Mouse (Mus musculus): ENCODE results near the gene Sema3b. TPM values are rescaled to one million over a fixed set of nuclear protein-coding genes. Genes with fewer than 3 reads are reported as not detected.

Sema3b gene
- polyA plus RNA-seq, 1 experiment from 2014 or later = 9.0 TPM

DNA sequence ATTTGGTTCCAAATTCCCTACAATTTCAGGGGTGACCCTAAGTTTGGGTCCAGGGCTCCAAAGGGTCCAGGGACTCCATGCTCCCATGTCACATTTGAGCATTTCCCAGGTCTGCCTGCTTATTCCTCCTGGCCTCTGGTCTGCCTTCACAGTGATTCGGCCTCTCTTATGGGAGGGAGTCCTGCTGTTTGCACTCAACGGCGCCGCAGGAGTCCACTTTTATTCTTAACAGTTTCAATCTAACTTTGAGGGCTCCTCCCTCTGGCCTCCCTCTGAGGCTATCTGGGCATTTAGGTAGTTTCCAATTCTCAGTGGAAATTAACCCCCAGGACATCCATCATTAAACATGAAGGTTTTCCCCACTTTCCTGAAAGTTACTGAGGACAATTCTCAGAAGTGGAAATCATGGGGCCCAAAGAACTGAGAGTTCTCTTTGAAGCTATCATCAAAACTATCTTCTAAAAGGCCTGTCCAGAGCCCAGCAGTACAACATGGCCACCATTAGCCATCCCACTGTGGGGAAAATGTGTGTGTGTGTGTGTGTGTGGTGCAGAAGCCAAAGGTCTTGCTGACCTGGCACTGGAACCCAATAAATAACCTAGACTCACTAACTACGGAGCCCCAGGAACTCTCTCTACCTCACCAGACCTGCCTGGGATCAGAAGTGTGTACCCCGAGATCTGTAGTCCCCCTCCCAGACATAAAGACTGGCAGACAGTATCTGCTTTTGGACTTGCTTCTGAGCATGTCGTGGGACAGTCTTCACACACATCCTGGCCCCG is 14.6 kb downstream of the Sema3b start:
- no peak for ATAC-seq (ENCODE audit: low read depth)
- Histone ChIP-seq H3K27ac (replicated peaks) (no peak overlapping the region), H3K9ac (0 out of 2 replicates have a peak overlapping the region, but pooled peaks have one; percentile 12), H3K4me2 (no peak overlapping the region), H3K4me3 (no peak overlapping the region), H3K9me3 (no peaks in the 10 kb centered on the region), H3K4me1 (replicated peaks) (peaks cover 16% of the 10 kb centered on the region), H3K27me3 (no peaks in the 10 kb centered on the region), H3K36me3 (peaks cover 49% of the 10 kb centered on the region)
- WGBS = 61% methylated on average over 8 of the region's 8 CpGs

- no peaks in the 10 kb centered on the region for H3K27me3 ChIP-seq
- WGBS = 80% methylated on average over 11 of the region's 11 CpGs
- H3K9ac ChIP-seq = peak overlapping the region; percentile 39
- no peak overlapping the region for H3K4me2 ChIP-seq
- ATAC-seq (ENCODE audit: low read depth) = no peak
- peaks cover 22% of the 10 kb centered on the region for H3K4me1 ChIP-seq (replicated peaks)
- H3K27ac ChIP-seq (replicated peaks) = 0 out of 2 replicates have a peak overlapping the region, but pooled peaks have one; percentile 7
- peaks cover 49% of the 10 kb centered on the region for H3K36me3 ChIP-seq
- H3K4me3 ChIP-seq = no peak overlapping the region
- no peaks in the 10 kb centered on the region for H3K9me3 ChIP-seq
Observed at GRCm38 (mm10) chr9:107593101-107593976, 15.7 kb downstream of the Sema3b start.

GRCm38 (mm10) chr9:107590773-107591060 is 18.3 kb downstream of the Sema3b start:
- H3K9ac ChIP-seq = no peak overlapping the region
- no peak overlapping the region for H3K4me3 ChIP-seq
- WGBS = 96% methylated on average over 6 of the region's 6 CpGs
- ATAC-seq (ENCODE audit: low read depth) = no peak
- peaks cover 27% of the 10 kb centered on the region for H3K4me1 ChIP-seq (replicated peaks)
- H3K9me3 ChIP-seq = no peaks in the 10 kb centered on the region
- H3K27me3 ChIP-seq = no peaks in the 10 kb centered on the region
- H3K27ac ChIP-seq (replicated peaks) = no peak overlapping the region
- no peak overlapping the region for H3K4me2 ChIP-seq
- peaks cover 49% of the 10 kb centered on the region for H3K36me3 ChIP-seq

DNA sequence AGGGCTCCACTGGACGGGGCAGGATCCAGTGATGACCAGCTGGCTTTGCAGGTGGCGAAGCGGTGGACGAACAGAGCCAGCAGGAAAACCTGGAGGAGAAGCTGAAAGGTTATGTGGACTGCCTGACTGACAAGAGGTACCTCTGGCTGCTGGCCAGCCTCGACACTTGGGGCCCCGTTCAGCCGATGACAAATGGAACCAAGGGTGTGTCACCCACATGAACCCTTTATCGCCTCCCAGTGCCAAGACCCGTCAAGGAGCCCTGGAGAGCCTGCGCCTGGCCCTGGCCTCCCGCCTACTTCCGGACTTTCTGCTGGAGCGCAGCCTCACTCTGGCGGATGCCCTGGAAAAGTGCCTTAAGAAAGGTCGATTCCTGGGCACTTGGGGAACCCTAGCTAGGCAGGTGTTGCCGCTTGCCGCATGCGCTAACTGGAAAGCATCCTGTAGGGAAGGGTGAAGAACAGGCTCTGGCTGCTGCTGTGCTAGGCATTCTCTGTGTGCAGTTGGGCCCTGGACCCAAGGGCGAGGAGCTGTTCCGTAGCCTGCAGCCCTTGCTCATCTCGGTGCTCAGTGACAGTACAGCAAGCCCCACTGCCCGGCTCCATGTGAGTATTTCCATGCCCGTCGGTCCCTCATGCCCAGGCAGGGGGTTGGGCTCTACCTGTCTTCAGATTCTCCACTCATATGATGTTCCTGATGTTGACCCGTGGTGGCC is 18.8 kb downstream of the Sema3b start:
- no peak overlapping the region for H3K27ac ChIP-seq (replicated peaks)
- ATAC-seq (ENCODE audit: low read depth) = no peak
- H3K9ac ChIP-seq = no peak overlapping the region
- peaks cover 49% of the 10 kb centered on the region for H3K36me3 ChIP-seq
- H3K4me3 ChIP-seq = no peak overlapping the region
- 95% methylated on average over 25 of the region's 25 CpGs for WGBS
- H3K4me1 ChIP-seq (replicated peaks) = peaks cover 27% of the 10 kb centered on the region
- H3K4me2 ChIP-seq = no peak overlapping the region
- no peaks in the 10 kb centered on the region for H3K9me3 ChIP-seq
- no peaks in the 10 kb centered on the region for H3K27me3 ChIP-seq

DNA sequence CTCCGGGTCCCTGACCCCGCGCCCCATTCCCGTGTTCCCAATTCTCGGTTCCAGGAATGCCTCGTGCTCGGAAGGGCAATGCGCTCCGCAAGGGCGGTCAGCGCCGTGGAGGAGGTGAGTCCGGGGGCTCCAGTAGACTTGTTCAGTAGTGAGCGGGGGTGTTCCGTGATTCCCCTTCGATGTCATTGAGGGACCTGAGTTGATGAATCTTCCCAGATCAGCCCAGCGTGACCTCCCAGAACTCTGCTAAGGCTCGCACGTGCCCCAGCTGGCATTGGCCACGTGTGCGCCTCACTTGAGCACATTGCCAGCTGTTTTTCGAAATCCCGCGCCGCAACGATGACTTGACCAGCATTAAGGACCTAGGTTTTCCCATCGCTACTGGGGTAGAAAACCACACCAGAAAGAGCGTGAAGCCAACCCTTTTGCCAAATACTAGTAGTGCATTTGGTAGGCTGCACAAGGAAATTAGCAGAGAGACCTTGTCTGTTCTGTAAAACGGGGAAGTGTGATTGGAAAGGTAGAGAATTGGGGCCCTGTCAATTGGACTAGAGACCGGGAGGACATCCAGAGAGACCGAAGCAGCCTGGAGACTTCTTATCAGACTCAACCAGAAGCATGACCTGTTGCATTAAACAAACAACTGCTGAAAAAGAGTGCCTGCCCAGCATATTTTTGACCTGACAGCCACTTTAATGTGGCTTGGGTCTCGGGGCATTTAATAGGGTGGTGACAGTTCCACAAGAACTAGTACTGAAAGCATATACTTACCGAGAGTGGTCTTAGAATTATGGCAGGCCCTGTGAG is 21.0 kb downstream of the Sema3b start:
- H3K4me1 ChIP-seq (replicated peaks) = peaks cover 15% of the 10 kb centered on the region
- H3K36me3 ChIP-seq = peaks cover 45% of the 10 kb centered on the region
- WGBS = 6% methylated on average over 33 of the region's 33 CpGs
- no peaks in the 10 kb centered on the region for H3K27me3 ChIP-seq
- peak overlapping the region; percentile 79 for H3K4me2 ChIP-seq
- no peak overlapping the region for H3K27ac ChIP-seq (replicated peaks)
- H3K9ac ChIP-seq = peak overlapping the region; percentile 65
- ATAC-seq (ENCODE audit: low read depth) = peak; percentile 46; the same call in 1 of the 2 replicates
- no peaks in the 10 kb centered on the region for H3K9me3 ChIP-seq
- H3K4me3 ChIP-seq = peak overlapping the region; percentile 64

GRCm38 (mm10) chr9:107586974-107587832 is 21.8 kb downstream of the Sema3b start, which contains the start of gene Ifrd2:
Ifrd2 (plus strand) TSS chr9:107587642.
- no peak within 1 kb of the TSS for H3K27ac ChIP-seq (replicated peaks)
- peaks cover 44% of the 10 kb centered on the region for H3K36me3 ChIP-seq
- H3K4me2 ChIP-seq = peak within 1 kb of the TSS; percentile 79
- no peaks in the 10 kb centered on the region for H3K27me3 ChIP-seq
- 14% methylated on average over 46 of the region's 46 CpGs for WGBS
- H3K9ac ChIP-seq = peak within 1 kb of the TSS; percentile 65
- ATAC-seq (ENCODE audit: low read depth) = peak; percentile 98
- peak within 1 kb of the TSS; percentile 64 for H3K4me3 ChIP-seq
- peaks cover 13% of the 10 kb centered on the region for H3K4me1 ChIP-seq (replicated peaks)
- no peaks in the 10 kb centered on the region for H3K9me3 ChIP-seq

GRCm38 (mm10) chr9:107586504-107586903 is 22.5 kb downstream of the Sema3b start:
- Histone ChIP-seq H3K27ac (replicated peaks) (no peak overlapping the region), H3K36me3 (peaks cover 37% of the 10 kb centered on the region), H3K9ac (no peak overlapping the region), H3K27me3 (no peaks in the 10 kb centered on the region), H3K4me1 (replicated peaks) (peaks cover 20% of the 10 kb centered on the region), H3K4me2 (no peak overlapping the region; the same call in 1 of the 2 replicates), H3K4me3 (no peak overlapping the region), H3K9me3 (no peaks in the 10 kb centered on the region)
- no peak for ATAC-seq (ENCODE audit: low read depth)
- WGBS = 88% methylated on average over 5 of the region's 5 CpGs

GRCm38 (mm10) chr9:107583174-107583573 is 25.9 kb downstream of the Sema3b start:
- no peak overlapping the region for H3K9ac ChIP-seq
- peaks cover 16% of the 10 kb centered on the region for H3K36me3 ChIP-seq
- no peak overlapping the region for H3K4me3 ChIP-seq
- 93% methylated on average over 14 of the region's 14 CpGs for WGBS
- peaks cover 36% of the 10 kb centered on the region for H3K4me1 ChIP-seq (replicated peaks)
- no peaks in the 10 kb centered on the region for H3K27me3 ChIP-seq
- no peak overlapping the region for H3K27ac ChIP-seq (replicated peaks)
- no peak for ATAC-seq (ENCODE audit: low read depth)
- no peaks in the 10 kb centered on the region for H3K9me3 ChIP-seq
- no peak overlapping the region for H3K4me2 ChIP-seq

DNA sequence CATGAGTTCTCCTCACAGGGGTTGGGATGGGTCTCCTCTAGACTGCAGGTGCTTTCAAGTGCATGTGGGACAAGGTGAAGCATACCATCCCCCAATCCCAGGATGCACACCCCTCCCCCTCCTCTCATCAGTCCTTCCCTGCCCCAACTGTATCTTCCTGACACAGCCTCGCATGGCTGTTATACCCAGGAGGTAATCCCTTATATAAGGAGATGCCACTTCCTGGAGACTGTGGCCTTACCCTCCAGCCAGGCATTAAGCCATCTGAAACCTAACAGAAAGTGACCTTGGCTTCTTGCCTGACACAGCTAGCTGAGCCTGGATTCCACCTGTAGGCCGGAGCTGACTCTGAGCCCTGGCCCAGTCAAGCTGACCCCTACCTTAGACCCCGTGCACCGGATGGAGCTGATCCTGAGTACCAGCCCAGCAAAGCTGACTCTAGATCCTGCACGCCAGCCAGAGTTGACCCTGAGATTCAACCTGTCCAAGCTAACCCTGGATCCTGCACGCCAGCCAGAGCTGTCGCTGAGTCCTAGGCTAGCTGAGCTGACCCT is 26.4 kb downstream of the Sema3b start:
- ATAC-seq (ENCODE audit: low read depth) = no peak
- H3K27me3 ChIP-seq = no peaks in the 10 kb centered on the region
- 92% methylated on average over 7 of the region's 7 CpGs for WGBS
- no peak overlapping the region for H3K4me3 ChIP-seq
- no peak overlapping the region for H3K27ac ChIP-seq (replicated peaks)
- peaks cover 32% of the 10 kb centered on the region for H3K4me1 ChIP-seq (replicated peaks)
- no peaks in the 10 kb centered on the region for H3K9me3 ChIP-seq
- H3K9ac ChIP-seq = 0 out of 2 replicates have a peak overlapping the region, but pooled peaks have one; percentile 85
- peaks cover 16% of the 10 kb centered on the region for H3K36me3 ChIP-seq
- H3K4me2 ChIP-seq = no peak overlapping the region

- Histone ChIP-seq H3K4me1 (replicated peaks) (peaks cover 41% of the 10 kb centered on the region), H3K4me2 (peak overlapping the region; percentile 97), H3K9ac (peak overlapping the region; percentile 85), H3K9me3 (no peaks in the 10 kb centered on the region), H3K27ac (replicated peaks) (peak overlapping the region; percentile 88; the same call in 1 of the 2 replicates), H3K36me3 (peaks cover 16% of the 10 kb centered on the region), H3K27me3 (no peaks in the 10 kb centered on the region), H3K4me3 (peak overlapping the region; percentile 63)
- 82% methylated on average over 4 of the region's 4 CpGs for WGBS
- ATAC-seq (ENCODE audit: low read depth) = no peak
Observed at GRCm38 (mm10) chr9:107581584-107581983, 27.4 kb downstream of the Sema3b start.

Data from neural tube, embryonic 13.5 days (tissue).